Mouse (Mus musculus) liver, postnatal 0 days (tissue): Measurements from ENCODE around the gene Dlg2.

Source experiments
- CTCF ChIP-seq: sonication (generic); IDR thresholded peaks from 2 replicates; pipeline ENCODE4 v1.5.1; 2016; ENCODE audit warnings: antibody characterized with exemption, low read depth
- EP300 ChIP-seq: IDR thresholded peaks from 2 replicates; pipeline ENCODE4 v1.6.1; 2016; ENCODE audit warnings: antibody characterized with exemption, low read depth, mild to moderate bottlenecking

DNA sequence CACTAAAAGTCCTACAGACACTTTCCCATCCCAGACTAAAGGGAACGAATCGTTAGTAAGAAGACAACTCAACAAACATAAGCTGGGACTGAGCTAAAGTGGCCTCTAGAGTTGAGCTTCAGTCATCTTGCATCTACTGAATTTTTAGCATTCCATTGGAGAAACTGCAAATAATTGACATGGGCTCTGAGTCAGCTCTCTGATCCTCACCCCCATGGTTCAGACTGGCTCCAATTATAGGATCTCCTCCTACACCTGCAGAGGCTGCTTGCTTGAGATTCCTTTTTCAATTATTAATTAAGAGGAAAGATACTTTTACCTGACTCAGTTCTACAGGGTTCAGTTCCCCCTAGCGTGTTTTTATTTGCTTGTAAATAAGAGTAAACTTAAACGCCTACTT lies 1798.9 kb downstream of the Dlg2 start:
- TF ChIP-seq CTCF = no peak
- TF ChIP-seq EP300 = no peak
